Mouse (Mus musculus) liver, embryonic 14.5 days (tissue): Measurements from ENCODE around the gene Dock1.

ENCODE experiments used
- CTCF ChIP-seq: IDR thresholded peaks from 2 replicates; pipeline ENCODE4 v1.5.1; 2016; ENCODE audit warnings: antibody characterized with exemption, low read depth, control low read depth
- EP300 ChIP-seq: IDR thresholded peaks from 2 replicates; pipeline ENCODE4 v1.6.1; 2016; ENCODE audit warnings: antibody characterized with exemption, low read depth

DNA sequence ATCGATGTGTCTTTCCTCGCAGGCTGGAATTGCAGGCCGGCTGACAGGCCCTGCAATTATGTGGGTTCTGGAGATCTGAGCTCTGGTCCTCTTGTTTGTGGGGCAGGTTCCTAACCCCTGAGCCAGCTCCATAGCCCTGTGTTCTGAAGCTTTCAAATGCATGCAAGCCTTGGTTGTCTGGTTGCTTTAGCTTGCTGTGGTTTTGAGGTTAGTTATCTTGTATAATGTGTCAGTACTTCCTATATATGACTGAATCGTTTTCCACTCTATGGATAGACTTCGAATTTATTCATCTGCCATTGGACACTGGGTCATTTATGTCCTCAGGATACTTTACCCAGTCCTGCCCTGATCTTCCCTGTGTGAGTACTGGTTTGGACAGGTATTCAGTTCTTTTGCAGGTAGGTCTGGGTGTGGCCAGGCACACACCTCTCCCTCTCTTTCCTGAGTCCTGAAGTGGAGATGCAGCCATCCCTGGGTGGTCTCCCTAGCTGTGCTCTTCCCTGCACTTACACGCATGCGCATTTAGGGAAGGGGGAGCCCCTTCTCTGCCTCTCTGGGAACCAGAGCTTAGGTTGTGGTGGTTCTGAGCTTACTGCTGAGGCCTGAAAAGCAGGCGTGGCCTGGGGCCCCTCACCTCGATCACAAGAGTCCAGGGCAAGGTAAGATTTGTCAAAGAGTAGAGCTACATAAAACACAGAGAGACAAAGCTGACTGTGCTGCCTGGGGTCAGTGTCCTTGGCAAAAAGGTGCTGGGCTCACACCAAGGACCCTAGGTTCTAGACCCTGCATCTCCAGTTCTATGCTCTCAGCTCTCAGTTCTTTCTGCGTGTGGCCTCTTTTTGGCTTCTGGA is 25.9 kb downstream of the Dock1 start:
- TF ChIP-seq CTCF (no peak), EP300 (no peak)
